Mouse (Mus musculus): ENCODE results near the gene Lgr5.

The Lgr5 gene

GRCm38 (mm10) chr10:115570577-115570976, 17.0 kb downstream of the Lgr5 start:
- DNase-seq (ENCODE audit: low spot score in 2 of 2) = no peak

GRCm38 (mm10) chr10:115569712-115570491, 17.7 kb downstream of the Lgr5 start, which contains the start of gene A930009A15Rik:
Gene A930009A15Rik, plus strand, starts transcription at chr10:115569986.
- DNase-seq (ENCODE audit: low spot score in 2 of 2) = no peak

GRCm38 (mm10) chr10:115563961-115564360, 23.6 kb downstream of the Lgr5 start:
- DNase-seq (ENCODE audit: low spot score in 2 of 2) = no peak

- DNase-seq (ENCODE audit: low spot score in 2 of 2) = no peak
Observed at GRCm38 (mm10) chr10:115562911-115563686, 24.5 kb downstream of the Lgr5 start.

- no peak for DNase-seq (ENCODE audit: low spot score in 2 of 2)
Observed at GRCm38 (mm10) chr10:115561136-115561880, 26.3 kb downstream of the Lgr5 start.

GRCm38 (mm10) chr10:115556738-115557242, 30.8 kb downstream of the Lgr5 start:
- no peak for DNase-seq (ENCODE audit: low spot score in 2 of 2)

- DNase-seq (ENCODE audit: low spot score in 2 of 2) = no peak
Observed at GRCm38 (mm10) chr10:115555191-115555765, 32.3 kb downstream of the Lgr5 start.

GRCm38 (mm10) chr10:115553352-115554113, 34.0 kb downstream of the Lgr5 start:
- DNase-seq (ENCODE audit: low spot score in 2 of 2) = no peak

GRCm38 (mm10) chr10:115551069-115551468, 36.5 kb downstream of the Lgr5 start:
- DNase-seq (ENCODE audit: low spot score in 2 of 2) = no peak

GRCm38 (mm10) chr10:115550253-115550652, 37.3 kb downstream of the Lgr5 start:
- DNase-seq (ENCODE audit: low spot score in 2 of 2) = no peak

- DNase-seq (ENCODE audit: low spot score in 2 of 2) = no peak
Observed at GRCm38 (mm10) chr10:115542917-115543316, 44.7 kb downstream of the Lgr5 start.

- no peak for DNase-seq (ENCODE audit: low spot score in 2 of 2)
Observed at GRCm38 (mm10) chr10:115530746-115531145, 56.8 kb downstream of the Lgr5 start.

- no peak for DNase-seq (ENCODE audit: low spot score in 2 of 2)
Observed at GRCm38 (mm10) chr10:115529768-115530167, 57.8 kb downstream of the Lgr5 start.

GRCm38 (mm10) chr10:115528892-115529291, 58.7 kb downstream of the Lgr5 start:
- DNase-seq (ENCODE audit: low spot score in 2 of 2) = no peak

GRCm38 (mm10) chr10:115521081-115521451, 66.5 kb downstream of the Lgr5 start:
- no peak for DNase-seq (ENCODE audit: low spot score in 2 of 2)

- DNase-seq (ENCODE audit: low spot score in 2 of 2) = no peak
Observed at GRCm38 (mm10) chr10:115520200-115521080, 67.1 kb downstream of the Lgr5 start.

- no peak for DNase-seq (ENCODE audit: low spot score in 2 of 2)
Observed at GRCm38 (mm10) chr10:115518845-115519244, 68.7 kb downstream of the Lgr5 start.

- peak; percentile 3 to 11 for DNase-seq (ENCODE audit: low spot score in 2 of 2)
Observed at GRCm38 (mm10) chr10:115515503-115515902, 72.1 kb downstream of the Lgr5 start.

GRCm38 (mm10) chr10:115510959-115511358, 76.6 kb downstream of the Lgr5 start:
- DNase-seq (ENCODE audit: low spot score in 2 of 2) = no peak
